Mouse (Mus musculus) ES-Bruce4 (cell line): ENCODE measurements around the gene Arhgef11. TPM values are rescaled to one million over a fixed set of nuclear protein-coding genes. Genes with fewer than 3 reads are reported as not detected.
"Not testable (repeated sequence)": the region's sequence is repeated elsewhere in the genome, so short reads cannot be mapped to it uniquely, and the experiment has no call there.

Experiments used
- H3K27ac ChIP-seq: 2 replicates; pipeline ENCODE4 v1.5.1; 2012; ENCODE audit warnings: low read length, inconsistent platforms; ENCODE audit not compliant: insufficient read depth
- H3K27me3 ChIP-seq: 2 replicates; pipeline ENCODE4 v1.6.1; 2012; ENCODE audit warnings: mild to moderate bottlenecking, low read length, inconsistent platforms; ENCODE audit not compliant: control insufficient read depth, poor library complexity, insufficient read depth, severe bottlenecking
- H3K36me3 ChIP-seq: 2 replicates; pipeline ENCODE4 v1.6.1; 2012; ENCODE audit warnings: inconsistent platforms, mild to moderate bottlenecking, low read length, moderate library complexity; ENCODE audit not compliant: control insufficient read depth, poor library complexity, insufficient read depth, severe bottlenecking
- H3K4me1 ChIP-seq: one replicate; pipeline ENCODE4 v1.8.1; 2011; ENCODE audit warnings: low read length; ENCODE audit not compliant: control insufficient read depth, insufficient read depth
- H3K4me3 ChIP-seq: 2 replicates; pipeline ENCODE4 v1.5.1; 2011; ENCODE audit warnings: low read depth, mild to moderate bottlenecking, low read length
- H3K9ac ChIP-seq: 2 replicates; pipeline ENCODE4 v1.6.1; 2012; ENCODE audit warnings: low read depth, mild to moderate bottlenecking, inconsistent platforms; ENCODE audit not compliant: poor library complexity, severe bottlenecking
- H3K9me3 ChIP-seq: replicated peaks from 2 replicates; pipeline ENCODE4 v1.6.1; 2012; ENCODE audit warnings: mild to moderate bottlenecking, low read length, inconsistent platforms; ENCODE audit not compliant: control insufficient read depth, poor library complexity, insufficient read depth, severe bottlenecking
- CTCF ChIP-seq: IDR thresholded peaks from one replicate; pipeline ENCODE4 v1.8.1; 2011; ENCODE audit warnings: low read depth, low read length
- EP300 ChIP-seq: IDR thresholded peaks from 2 replicates; pipeline ENCODE4 v1.6.1; 2011; ENCODE audit warnings: low read depth, low read length; ENCODE audit not compliant: insufficient read depth
- POLR2A ChIP-seq: IDR thresholded peaks from one replicate; pipeline ENCODE4 v1.8.1; 2011; ENCODE audit warnings: low read length; ENCODE audit not compliant: insufficient read depth
- polyA plus RNA-seq: library from polyadenylated mRNA; stranded (reverse); fragments of >200 nt; gene quantifications from 2 replicates; pipeline ENCODE4 v1.2.4, GENCODE M21; 2011; ENCODE audit warnings: low read depth; ENCODE audit not compliant: missing spikeins, insufficient read depth, insufficient read length

The Arhgef11 gene
- 14.6 and 16.7 TPM in 2 replicates for polyA plus RNA-seq

GRCm38 (mm10) chr3:87616957-87617810, at the start of gene Arhgef11:
Gene Arhgef11, plus strand, starts transcription at chr3:87617559.
- Histone ChIP-seq H3K27me3 (peaks cover 2% of the 10 kb centered on the region; the same call in 1 of the 2 replicates), H3K36me3 (no peaks in the 10 kb centered on the region), H3K9me3 (no peaks in the 10 kb centered on the region), H3K9ac (peak within 1 kb of the TSS; percentile 86), H3K4me3 (peak within 1 kb of the TSS; percentile 98), H3K4me1 (no peaks in the 10 kb centered on the region), H3K27ac (no peak within 1 kb of the TSS)
- TF ChIP-seq EP300 (no peak), CTCF (no peak), POLR2A (no peak)

- no peak overlapping the region for H3K9ac ChIP-seq
- TF ChIP-seq EP300 = no peak
- TF ChIP-seq CTCF = no peak
- TF ChIP-seq POLR2A = no peak
- no peaks in the 10 kb centered on the region for H3K36me3 ChIP-seq
- no peaks in the 10 kb centered on the region for H3K9me3 ChIP-seq
- no peaks in the 10 kb centered on the region for H3K4me1 ChIP-seq
- H3K27me3 ChIP-seq = no peaks in the 10 kb centered on the region
- H3K27ac ChIP-seq = no peak overlapping the region
- H3K4me3 ChIP-seq = no peak overlapping the region
Observed at GRCm38 (mm10) chr3:87568681-87569080, 48.7 kb upstream of the Arhgef11 start.

GRCm38 (mm10) chr3:87575766-87576165, 41.6 kb upstream of the Arhgef11 start:
- Histone ChIP-seq H3K9ac (no peak overlapping the region), H3K4me3 (no peak overlapping the region), H3K4me1 (no peaks in the 10 kb centered on the region), H3K27ac (no peak overlapping the region), H3K27me3 (no peaks in the 10 kb centered on the region), H3K9me3 (0 out of 2 replicates have a peak, but pooled peaks cover 2% of the 10 kb centered on the region), H3K36me3 (no peaks in the 10 kb centered on the region)
- TF ChIP-seq EP300 (no peak), POLR2A (no peak), CTCF (no peak)

GRCm38 (mm10) chr3:87582259-87582658, 35.1 kb upstream of the Arhgef11 start:
- Histone ChIP-seq H3K9ac (no peak overlapping the region), H3K9me3 (0 out of 2 replicates have a peak, but pooled peaks cover 2% of the 10 kb centered on the region), H3K4me3 (no peak overlapping the region), H3K27ac (no peak overlapping the region), H3K4me1 (no peaks in the 10 kb centered on the region), H3K36me3 (no peaks in the 10 kb centered on the region; the same call in 1 of the 2 replicates), H3K27me3 (no peaks in the 10 kb centered on the region)
- TF ChIP-seq CTCF (no peak), EP300 (no peak), POLR2A (no peak)

- TF ChIP-seq EP300 (no peak), POLR2A (no peak), CTCF (no peak)
- Histone ChIP-seq H3K4me1 (no peaks in the 10 kb centered on the region), H3K36me3 (no peaks in the 10 kb centered on the region), H3K27ac (no peak overlapping the region), H3K4me3 (no peak overlapping the region), H3K9ac (no peak overlapping the region), H3K27me3 (no peaks in the 10 kb centered on the region), H3K9me3 (no peaks in the 10 kb centered on the region)
Observed at GRCm38 (mm10) chr3:87593793-87594192, 23.6 kb upstream of the Arhgef11 start.

DNA sequence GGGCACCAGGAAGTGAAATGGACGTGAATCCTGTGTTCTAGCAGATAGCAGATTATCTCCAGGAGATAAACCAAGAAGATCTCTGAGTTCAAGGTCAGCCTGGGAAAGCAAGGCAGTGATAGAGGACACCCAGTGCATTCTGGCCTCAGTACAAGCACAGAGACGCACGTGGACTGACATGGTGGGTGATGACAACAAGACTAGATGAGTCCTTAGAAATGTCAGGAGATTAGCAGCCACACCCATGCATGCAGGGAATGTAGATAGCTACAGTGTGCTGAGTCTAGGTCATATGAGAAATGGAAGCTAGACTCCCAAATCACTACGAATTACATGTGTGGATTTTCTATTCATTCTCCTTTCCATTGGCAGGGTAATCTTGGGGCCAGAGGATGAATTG, 22.0 kb upstream of the Arhgef11 start:
- H3K4me1 ChIP-seq, H3K27me3 ChIP-seq, H3K4me3 ChIP-seq: not testable (repeated sequence)

DNA sequence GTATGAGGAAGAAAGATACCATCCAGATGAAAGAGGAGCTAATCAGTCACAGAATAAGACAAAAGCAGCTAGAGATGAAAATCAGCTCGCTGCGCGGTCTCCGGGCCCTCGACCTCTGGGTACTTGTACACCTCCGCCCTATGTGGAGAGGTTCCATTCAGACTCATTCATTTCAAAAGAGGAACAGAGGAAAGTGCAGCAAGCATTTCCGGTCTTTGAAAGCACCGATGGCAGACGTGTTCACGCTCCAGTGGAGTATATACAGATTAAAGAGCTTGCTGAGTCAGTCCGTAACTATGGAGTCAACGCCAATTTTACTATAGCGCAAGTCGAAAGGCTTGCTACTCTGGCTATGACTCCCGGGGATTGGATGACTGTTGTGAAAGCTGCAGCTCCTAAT, 16.3 kb upstream of the Arhgef11 start:
- H3K9ac ChIP-seq, H3K36me3 ChIP-seq, H3K4me1 ChIP-seq, H3K4me3 ChIP-seq, H3K27me3 ChIP-seq, H3K27ac ChIP-seq: not testable (repeated sequence)
- peaks cover 30% of the 10 kb centered on the region for H3K9me3 ChIP-seq

More for the DNA sequence above, 22.0 kb upstream of the Arhgef11 start:
- H3K27ac ChIP-seq, H3K36me3 ChIP-seq, H3K9ac ChIP-seq, H3K9me3 ChIP-seq: not testable (repeated sequence)
